Mouse (Mus musculus): ENCODE measurements around the gene Usp38. TPM values are rescaled to one million over a fixed set of nuclear protein-coding genes. Genes with fewer than 3 reads are reported as not detected.

Usp38 gene
- polyA plus RNA-seq, 1 experiment from 2014 or later = 14.4 TPM

DNA sequence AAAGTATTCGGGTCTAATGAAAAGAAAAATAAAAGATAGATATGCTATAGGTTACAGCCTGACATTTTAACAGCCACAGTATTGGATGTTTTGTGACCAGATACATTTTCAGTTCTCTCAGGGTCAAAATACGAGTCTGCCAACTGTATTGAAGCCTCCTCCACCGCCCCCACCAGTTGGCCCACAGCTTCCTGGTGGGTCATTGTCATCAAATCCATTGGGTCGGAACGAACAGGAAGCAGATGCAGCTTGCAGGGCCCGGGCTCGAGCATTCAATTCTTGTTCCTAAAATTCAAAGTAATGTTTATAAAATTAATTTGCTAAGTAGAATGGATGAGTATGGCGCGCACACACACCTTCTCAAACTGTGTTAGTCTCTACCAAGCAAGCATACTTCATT lies 33.0 kb downstream of the Usp38 start:
- 38% methylated on average over 9 of the region's 9 CpGs for WGBS (ENCODE audit: missing documents)
- Histone ChIP-seq H3K36me3 (ENCODE audit: inconsistent target) (peaks cover 35% of the 10 kb centered on the region; the same call in 1 of the 2 replicates), H3K79me2 (ENCODE audit: inconsistent target) (no peaks in the 10 kb centered on the region), H3K27ac (no peak overlapping the region), H3K4me3 (ENCODE audit: inconsistent target) (no peak overlapping the region)

DNA sequence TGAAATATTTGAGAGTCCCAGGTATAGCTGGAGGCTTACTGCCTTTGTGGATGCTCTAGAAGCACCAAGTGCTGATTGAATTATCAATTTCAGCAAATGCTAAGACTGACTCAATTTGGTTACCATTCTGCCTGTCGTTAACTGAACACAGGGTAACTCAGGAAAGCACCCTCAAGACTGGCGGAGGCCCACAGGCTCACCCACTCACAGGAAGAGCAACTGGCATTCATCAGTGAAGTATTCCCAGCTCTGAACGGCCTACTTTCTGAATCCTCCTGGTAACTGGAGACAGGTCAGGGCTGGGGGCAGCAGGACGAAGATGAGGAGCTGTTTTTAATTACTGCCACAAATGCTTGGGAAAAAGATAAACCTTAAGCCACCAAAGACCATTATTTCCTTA lies 34.7 kb downstream of the Usp38 start:
- H3K27ac ChIP-seq = no peak overlapping the region
- H3K4me3 ChIP-seq (ENCODE audit: inconsistent target) = no peak overlapping the region
- H3K79me2 ChIP-seq (ENCODE audit: inconsistent target) = no peaks in the 10 kb centered on the region
- 91% methylated on average over 4 of the region's 4 CpGs for WGBS (ENCODE audit: missing documents)
- peaks cover 26% of the 10 kb centered on the region; the same call in 1 of the 2 replicates for H3K36me3 ChIP-seq (ENCODE audit: inconsistent target)

DNA sequence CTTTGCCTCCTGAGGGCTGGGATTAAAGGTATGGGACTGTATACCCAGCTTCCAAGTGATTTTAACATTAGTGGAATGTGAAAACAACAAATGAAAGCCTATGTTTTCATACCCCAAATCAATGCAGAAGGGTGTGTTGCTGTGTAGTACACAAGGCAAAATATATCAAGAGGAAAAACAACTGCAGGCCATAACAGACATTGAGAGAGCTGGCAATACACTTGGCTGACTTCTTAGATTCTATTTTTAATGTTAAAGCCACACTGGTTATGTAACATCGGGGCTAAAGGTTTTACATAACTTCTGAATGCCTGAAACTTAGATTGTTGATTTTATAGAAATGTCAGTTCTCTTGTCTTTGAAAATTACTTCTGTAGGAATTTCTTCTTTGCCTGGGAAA lies 37.5 kb downstream of the Usp38 start:
- H3K27ac ChIP-seq = no peak overlapping the region
- H3K4me3 ChIP-seq (ENCODE audit: inconsistent target) = no peak overlapping the region
- no peaks in the 10 kb centered on the region for H3K79me2 ChIP-seq (ENCODE audit: inconsistent target)
- peaks cover 26% of the 10 kb centered on the region; the same call in 1 of the 2 replicates for H3K36me3 ChIP-seq (ENCODE audit: inconsistent target)
- 0% methylated on average over 1 of the region's 1 CpGs for WGBS (ENCODE audit: missing documents)

DNA sequence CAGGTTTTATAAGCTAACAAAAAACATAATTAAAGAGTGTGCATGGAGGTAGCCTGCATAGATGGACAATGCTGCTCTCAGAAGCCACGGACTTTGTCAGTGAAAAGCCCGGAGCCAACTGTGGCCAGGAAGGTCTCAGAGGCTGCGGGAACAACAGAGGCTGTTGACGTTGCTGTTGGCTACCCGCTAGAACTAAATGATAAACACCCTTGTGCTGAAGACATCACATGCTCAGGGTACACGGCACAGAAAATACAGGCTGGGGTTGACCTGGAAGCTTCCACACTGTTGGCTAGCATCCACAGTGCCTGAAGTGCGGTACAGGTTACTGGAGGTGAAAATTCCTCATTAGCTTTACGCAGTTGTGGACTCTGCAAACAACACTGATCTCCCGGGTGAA lies 43.6 kb downstream of the Usp38 start:
- Histone ChIP-seq H3K36me3 (ENCODE audit: inconsistent target) (no peaks in the 10 kb centered on the region), H3K27ac (no peak overlapping the region), H3K79me2 (ENCODE audit: inconsistent target) (no peaks in the 10 kb centered on the region), H3K4me3 (ENCODE audit: inconsistent target) (no peak overlapping the region)
- WGBS (ENCODE audit: missing documents) = 93% methylated on average over 7 of the region's 9 CpGs

DNA sequence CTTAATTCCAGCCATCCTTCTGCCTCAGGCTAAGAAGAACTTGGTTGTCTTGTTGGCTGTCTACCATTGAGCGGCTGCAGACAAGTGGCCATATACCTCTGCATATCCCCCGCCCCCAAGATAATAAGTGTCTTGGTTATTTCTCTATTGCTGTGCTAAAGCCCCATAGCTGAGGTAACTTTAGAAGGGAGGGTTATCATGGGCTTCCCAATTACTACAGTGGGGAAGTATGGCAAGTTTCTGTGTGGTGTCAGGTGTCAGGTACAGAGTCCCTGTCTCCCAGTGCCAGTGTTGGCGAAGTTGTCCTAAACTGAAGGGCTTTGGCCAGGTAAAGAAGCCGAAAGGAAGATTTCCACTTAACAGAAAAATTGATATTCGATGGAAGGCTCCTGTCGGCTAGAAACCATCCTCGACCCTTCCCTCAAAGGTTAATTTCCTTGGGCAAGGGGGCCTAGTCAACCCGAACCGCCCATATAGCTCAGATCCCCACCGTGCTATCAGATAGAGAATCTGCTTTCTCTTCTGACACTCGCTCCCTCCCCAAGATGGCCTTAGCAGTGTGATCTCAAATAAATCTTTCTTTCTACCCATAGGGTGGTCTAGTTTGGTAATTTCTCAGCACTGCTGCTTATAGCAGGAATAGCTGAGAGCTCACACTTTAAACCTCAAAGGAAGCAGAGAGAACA lies 44.6 kb downstream of the Usp38 start:
- WGBS (ENCODE audit: missing documents) = 95% methylated on average over 9 of the region's 11 CpGs
- no peak overlapping the region for H3K4me3 ChIP-seq (ENCODE audit: inconsistent target)
- H3K79me2 ChIP-seq (ENCODE audit: inconsistent target) = no peaks in the 10 kb centered on the region
- H3K27ac ChIP-seq = peak overlapping the region; percentile 39
- H3K36me3 ChIP-seq (ENCODE audit: inconsistent target) = no peaks in the 10 kb centered on the region

DNA sequence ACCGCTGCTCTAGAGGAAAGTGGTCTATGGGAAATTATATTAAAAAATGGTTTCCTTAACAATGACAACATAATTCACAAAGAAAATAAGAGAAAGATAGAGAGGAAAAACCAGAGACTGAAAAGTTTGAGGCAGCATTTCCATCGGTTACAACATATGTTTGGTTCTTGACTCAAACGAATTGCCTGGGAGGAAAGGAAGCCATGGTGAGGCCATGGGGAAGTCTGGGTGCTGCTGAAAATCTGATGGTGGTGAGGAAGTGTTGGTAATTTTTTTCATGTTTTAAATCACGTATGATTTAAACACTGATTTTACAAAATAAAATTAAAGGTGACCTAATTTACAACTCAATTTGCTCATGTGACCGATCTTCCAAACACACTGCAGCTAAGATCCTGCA lies 45.3 kb downstream of the Usp38 start:
- Histone ChIP-seq H3K27ac (peak overlapping the region; percentile 39), H3K36me3 (ENCODE audit: inconsistent target) (no peaks in the 10 kb centered on the region), H3K4me3 (ENCODE audit: inconsistent target) (no peak overlapping the region), H3K79me2 (ENCODE audit: inconsistent target) (no peaks in the 10 kb centered on the region)
- WGBS (ENCODE audit: missing documents) = 41% methylated on average over 5 of the region's 5 CpGs

DNA sequence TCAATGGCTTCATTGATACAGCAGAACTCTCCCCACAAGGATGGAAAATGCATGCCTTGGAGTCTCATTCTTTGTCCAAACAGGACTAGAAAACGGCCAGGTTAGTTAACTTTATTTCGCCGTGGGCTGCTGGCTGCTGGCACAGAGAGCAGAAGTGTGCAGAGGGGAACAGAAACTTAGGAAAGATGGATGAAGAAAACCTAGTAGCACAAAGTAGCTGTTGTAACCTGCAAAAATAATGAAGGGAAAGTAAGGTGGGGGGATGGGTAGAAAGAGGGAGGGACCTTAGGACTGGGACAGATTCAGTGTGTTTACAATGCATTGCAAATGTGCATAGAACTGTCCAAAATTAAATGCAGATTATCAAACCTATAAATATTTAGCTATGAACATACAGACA lies 51.6 kb downstream of the Usp38 start:
- no peaks in the 10 kb centered on the region for H3K36me3 ChIP-seq (ENCODE audit: inconsistent target)
- WGBS (ENCODE audit: missing documents) = 38% methylated on average over 3 of the region's 3 CpGs
- no peak overlapping the region for H3K27ac ChIP-seq
- H3K4me3 ChIP-seq (ENCODE audit: inconsistent target) = no peak overlapping the region
- H3K79me2 ChIP-seq (ENCODE audit: inconsistent target) = no peaks in the 10 kb centered on the region

DNA sequence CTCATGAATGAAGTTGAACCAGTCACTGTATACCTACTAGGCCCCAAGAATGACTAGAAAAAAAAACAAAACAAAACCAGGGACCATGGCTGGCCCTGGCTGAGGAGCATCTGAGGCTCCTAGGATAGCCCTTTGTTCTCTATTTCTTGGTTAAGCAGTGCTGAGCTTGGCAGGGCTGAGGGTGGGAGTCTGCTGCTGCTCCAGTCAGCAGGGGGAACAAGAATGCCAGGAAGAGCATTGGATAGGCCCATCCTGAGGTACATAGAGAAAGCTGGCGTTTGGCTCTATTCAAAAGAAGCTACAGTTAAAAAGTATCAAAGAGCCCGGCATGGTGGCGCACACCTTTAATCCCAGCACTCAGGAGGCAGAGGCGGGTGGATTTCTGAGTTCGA lies 52.1 kb downstream of the Usp38 start:
- no peaks in the 10 kb centered on the region for H3K36me3 ChIP-seq (ENCODE audit: inconsistent target)
- H3K27ac ChIP-seq = no peak overlapping the region
- no peak overlapping the region for H3K4me3 ChIP-seq (ENCODE audit: inconsistent target)
- WGBS (ENCODE audit: missing documents) = 89% methylated on average over 5 of the region's 5 CpGs
- no peaks in the 10 kb centered on the region for H3K79me2 ChIP-seq (ENCODE audit: inconsistent target)

DNA sequence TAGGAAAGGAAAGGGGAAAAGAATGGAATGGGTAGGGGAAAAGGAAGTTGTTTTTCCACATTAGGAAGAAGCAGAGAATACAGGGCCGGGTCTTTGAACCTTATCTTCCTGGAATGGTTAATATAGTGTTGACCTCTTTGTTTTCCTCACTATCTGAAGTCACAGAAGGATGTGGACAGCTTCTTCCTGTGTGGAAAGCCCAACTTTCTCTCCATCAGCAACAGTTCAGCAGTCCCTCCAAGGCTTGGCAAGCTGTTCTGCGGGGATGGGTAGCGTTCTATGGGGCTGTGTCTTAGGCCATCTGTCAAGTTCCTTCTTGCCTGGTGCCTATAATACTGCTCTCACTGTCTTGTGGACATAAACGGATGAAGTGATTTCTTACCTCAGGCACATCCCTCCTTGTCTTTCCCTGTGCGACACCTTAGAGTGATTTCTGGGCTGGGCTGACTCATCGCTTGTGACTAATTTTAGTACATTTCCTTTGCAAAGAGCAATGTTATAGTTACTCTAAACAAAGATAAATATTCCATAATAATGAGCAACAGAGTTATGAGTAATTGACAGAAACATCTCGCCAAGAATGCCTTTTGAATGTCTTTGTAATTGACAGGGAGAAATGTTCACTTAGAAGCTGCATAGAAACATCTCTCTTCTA lies 52.7 kb downstream of the Usp38 start:
- 66% methylated on average over 7 of the region's 7 CpGs for WGBS (ENCODE audit: missing documents)
- H3K36me3 ChIP-seq (ENCODE audit: inconsistent target) = no peaks in the 10 kb centered on the region
- H3K4me3 ChIP-seq (ENCODE audit: inconsistent target) = no peak overlapping the region
- H3K27ac ChIP-seq = no peak overlapping the region
- H3K79me2 ChIP-seq (ENCODE audit: inconsistent target) = no peaks in the 10 kb centered on the region

DNA sequence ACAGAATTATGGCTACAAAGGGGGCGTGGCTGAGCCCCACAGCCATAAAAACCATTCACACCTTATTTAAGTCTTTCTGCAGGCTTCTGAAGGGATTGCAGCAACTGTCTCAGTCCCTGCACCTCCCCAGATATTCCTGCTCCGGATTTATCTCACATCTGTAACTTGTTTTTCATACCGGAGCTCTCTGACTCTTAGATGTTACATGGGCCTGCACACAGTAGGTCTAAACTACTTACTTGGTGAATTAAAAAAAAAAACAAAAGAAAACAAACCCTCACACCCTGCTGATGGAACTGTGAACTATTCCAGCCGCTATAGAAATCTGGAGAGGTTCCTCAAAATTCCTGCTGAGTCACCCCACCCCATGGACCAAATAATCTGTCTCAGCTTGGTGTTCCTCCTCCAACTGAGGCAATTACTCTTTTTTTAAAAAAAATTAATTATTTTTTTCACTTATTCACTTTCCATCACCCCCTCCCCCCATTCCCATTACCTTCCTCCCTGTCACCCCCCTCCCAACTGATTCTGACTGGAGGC lies 53.6 kb downstream of the Usp38 start:
- peak overlapping the region; percentile 43 for H3K27ac ChIP-seq
- WGBS (ENCODE audit: missing documents) = 52% methylated on average over 4 of the region's 4 CpGs
- no peaks in the 10 kb centered on the region for H3K36me3 ChIP-seq (ENCODE audit: inconsistent target)
- no peaks in the 10 kb centered on the region for H3K79me2 ChIP-seq (ENCODE audit: inconsistent target)
- H3K4me3 ChIP-seq (ENCODE audit: inconsistent target) = no peak overlapping the region

DNA sequence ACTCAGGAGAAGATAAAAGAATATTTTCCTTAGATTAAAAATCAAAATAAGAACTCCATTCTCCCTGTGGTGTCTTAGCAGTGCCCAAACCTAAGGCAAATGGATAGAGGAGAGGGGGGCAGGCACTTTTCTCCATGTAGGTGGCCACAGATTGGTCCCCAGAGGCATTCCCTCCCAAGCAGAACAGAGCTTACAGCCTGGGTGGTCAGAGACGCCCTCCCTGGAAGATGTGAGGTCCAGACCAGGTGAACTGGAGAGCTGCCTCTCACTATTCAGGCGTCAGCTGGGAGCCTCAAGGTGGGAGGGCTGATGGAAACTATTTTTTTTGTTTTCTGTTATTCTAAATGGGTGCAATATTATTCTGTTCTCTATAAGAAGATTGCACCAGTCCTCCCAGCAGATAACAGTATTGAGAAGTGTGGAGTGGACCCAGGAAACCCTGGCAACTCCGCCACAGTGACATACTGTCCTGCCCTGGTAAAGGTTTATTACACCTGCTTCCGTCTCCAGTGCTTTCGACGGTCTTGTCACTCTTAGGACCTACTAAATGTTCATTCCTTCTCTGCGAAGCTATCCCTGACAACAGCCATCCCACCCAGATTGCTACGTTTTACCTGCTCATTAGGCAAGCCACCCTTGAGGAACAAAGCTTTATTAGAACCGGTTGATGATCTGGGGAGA lies 55.0 kb downstream of the Usp38 start:
- WGBS (ENCODE audit: missing documents) = 94% methylated on average over 9 of the region's 9 CpGs
- H3K27ac ChIP-seq = no peak overlapping the region
- no peak overlapping the region for H3K4me3 ChIP-seq (ENCODE audit: inconsistent target)
- H3K36me3 ChIP-seq (ENCODE audit: inconsistent target) = no peaks in the 10 kb centered on the region
- no peaks in the 10 kb centered on the region for H3K79me2 ChIP-seq (ENCODE audit: inconsistent target)

DNA sequence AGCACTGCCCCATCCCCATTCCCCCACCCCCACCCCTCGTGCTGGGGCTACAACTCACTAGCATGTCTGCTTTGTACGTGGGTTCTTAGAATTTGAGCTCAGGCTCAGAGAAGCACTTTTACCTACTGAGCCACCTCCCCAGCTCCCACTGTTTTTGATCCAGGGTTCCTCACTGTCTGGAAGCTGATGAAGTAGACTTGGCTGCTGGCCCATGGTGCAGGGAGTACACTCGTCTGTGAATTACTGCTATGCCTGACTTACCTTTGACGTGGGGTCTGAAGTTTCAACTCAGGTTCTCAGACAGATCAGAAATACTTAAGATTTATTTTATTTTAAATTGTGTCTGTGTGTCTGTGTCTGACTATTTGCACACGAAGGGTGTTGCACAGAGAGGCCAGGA lies 57.0 kb downstream of the Usp38 start:
- 96% methylated on average over 4 of the region's 5 CpGs for WGBS (ENCODE audit: missing documents)
- Histone ChIP-seq H3K79me2 (ENCODE audit: inconsistent target) (no peaks in the 10 kb centered on the region), H3K27ac (no peak overlapping the region), H3K4me3 (ENCODE audit: inconsistent target) (no peak overlapping the region), H3K36me3 (ENCODE audit: inconsistent target) (no peaks in the 10 kb centered on the region)

DNA sequence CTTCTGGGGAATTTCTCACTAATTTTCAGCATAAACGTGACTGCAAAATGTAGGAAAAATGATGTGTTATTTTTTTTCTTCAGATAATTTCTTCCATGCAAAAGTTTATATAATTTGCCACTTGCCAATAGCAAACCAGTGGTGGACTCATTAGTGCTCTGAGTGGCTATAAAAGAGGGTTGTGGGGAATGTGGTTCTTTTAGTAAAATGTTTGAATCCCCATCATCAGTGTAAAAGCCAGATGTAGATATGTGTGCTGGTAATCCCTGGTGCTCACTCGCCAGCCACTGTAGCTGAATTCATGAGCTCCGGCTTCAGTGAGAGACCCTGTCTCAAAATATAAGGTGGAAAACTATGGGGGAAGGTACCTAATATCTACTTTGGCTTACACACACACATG lies 61.8 kb downstream of the Usp38 start:
- H3K4me3 ChIP-seq (ENCODE audit: inconsistent target) = no peak overlapping the region
- H3K79me2 ChIP-seq (ENCODE audit: inconsistent target) = no peaks in the 10 kb centered on the region
- no peaks in the 10 kb centered on the region for H3K36me3 ChIP-seq (ENCODE audit: inconsistent target)
- peak overlapping the region; percentile 75 for H3K27ac ChIP-seq
- WGBS (ENCODE audit: missing documents) = 92% methylated on average over 3 of the region's 3 CpGs

DNA sequence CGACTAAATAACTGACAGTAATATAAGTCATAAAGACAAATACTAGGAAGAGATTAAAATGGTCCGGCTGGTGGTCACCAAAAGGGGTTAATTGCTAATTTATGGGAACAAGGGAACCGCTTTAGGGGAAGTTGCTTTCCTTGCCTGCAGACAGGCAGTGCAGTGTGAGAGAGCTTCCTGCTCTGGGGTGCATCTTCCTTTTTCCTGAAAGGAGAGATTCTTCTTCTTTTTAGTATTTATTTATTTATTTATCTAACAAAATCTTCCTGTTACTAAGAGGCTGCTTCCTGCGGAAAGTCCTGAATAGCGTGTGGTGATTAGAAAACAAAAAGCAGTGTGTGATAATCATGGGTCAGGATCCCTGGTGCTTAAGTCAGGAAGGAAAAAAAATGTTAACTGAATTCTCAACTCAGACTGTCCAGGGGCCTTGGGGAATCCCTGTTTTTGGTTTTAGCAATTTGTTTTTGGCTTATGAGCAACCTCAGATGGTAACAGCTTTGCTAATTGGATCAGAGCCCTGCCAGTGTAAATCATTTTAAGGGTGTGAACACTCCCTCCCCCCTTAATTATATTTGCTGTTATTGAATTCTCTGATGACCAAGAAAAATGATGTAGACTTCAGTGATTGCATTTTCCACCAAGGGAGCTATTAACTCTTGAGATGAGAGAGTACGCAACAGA lies 62.4 kb downstream of the Usp38 start:
- H3K79me2 ChIP-seq (ENCODE audit: inconsistent target) = no peaks in the 10 kb centered on the region
- no peak overlapping the region for H3K4me3 ChIP-seq (ENCODE audit: inconsistent target)
- 18% methylated on average over 6 of the region's 6 CpGs for WGBS (ENCODE audit: missing documents)
- no peaks in the 10 kb centered on the region for H3K36me3 ChIP-seq (ENCODE audit: inconsistent target)
- H3K27ac ChIP-seq = peak overlapping the region; percentile 75
